Mouse (Mus musculus) cerebellum, adult 11-12 months (tissue): Measurements from ENCODE around the gene Rem2.

Source experiments
- DNase-seq: peaks from one replicate; pipeline ENCODE4 v3.0.0; 2022

The Rem2 gene

DNA sequence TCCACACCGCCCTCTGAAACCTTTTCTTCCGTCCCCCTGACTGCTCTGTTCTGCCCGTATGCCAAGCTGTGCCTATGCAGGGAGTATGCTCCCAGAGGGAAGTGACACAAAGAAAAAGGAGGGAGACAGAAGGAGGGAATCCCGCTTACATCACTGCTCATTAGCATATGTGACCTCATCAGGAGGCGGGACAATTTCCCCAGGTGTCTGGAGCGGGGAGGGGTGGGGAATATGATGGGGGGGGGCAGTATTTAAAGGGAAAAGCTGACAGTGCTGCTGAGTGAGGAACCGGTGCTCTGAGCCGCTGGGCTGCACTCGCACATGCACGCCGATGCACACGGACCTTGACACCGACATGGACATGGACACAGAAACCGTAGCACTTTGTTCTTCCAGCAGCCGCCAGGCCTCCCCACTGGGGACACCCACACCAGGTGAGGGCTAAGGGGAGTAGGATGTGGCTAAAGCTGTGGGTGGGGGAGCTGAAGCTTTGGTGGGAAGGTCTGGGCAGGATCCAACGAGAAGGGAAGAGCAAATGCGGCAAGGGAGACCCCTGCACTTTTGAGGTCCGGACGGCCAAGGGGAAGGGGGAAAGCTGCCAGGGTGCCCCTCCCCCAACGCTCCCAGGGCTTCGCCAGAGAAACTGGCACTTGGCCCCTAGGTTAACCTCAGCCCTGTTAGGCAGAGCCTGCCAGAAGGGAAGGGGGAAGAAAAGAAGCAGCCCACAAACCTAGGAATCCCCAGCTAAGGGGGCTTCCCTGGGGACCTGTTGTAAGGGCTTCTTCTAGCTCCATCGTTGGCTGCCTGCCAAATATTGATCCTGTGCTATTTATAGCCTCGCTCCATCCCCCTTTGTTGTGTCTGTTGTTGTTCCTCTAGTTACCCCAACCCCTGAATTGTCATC, at the start of gene Rem2:
Gene Rem2, plus strand, starts transcription at position 160 of the 904 bp plus-strand sequence.
- DNase-seq: peak; percentile 85

DNA sequence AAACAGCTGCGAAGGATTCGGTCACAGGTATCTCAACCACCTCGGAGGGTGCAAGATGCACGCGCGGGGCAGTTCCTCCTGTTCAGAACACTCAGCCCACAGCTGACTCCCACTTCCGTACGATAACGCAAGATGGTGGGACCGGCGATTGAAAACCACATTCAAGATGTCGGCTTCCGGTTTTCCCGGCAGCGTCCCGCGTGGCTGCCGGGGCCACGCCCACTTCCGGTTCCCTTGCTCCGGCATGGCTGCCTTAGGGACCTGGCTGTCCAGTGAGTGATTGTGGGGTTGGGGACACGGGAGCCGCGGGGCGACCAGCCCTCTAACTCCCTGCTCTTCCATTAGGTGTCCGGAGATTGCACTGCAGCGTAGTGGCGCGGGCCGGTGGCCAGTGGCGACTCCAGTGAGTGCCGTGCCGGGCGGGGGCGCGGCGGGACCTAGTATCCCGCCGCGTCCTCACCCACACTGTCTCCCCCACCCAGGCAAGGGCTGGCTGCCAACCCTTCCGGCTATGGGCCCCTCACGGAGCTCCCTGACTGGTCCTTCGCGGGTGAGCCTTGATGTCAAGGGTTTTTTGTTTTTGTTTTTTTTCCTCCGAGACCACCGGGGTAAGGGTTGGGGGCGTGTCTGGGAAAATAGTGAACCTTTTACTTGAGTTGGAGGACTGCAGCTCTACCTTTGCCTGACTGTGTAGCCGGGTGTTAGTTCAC, 49.1 kb upstream of the Rem2 start, which contains the start of gene Mrpl52:
Gene Mrpl52, plus strand, starts transcription at position 221 of the 710 bp plus-strand sequence.
- peak; percentile 88 for DNase-seq

DNA sequence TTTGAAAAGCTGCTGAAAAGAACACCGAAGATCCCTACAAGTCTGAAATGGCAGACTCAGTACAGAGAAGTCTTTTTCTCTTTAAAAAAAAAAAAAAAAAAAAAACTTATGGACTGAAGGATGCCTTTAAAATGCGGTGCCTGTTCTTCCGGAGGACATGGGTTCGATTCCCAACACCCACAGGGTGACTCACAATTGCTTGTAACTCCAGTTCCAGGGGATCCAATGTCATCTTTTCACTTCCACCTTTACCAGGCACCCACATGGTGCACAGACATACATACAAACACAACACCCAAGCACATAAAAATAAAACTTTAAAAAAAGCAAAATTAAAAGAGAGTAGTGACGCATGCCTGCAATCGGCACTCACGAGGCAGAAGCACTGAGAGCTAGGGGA, 48.2 kb upstream of the Rem2 start:
- no peak for DNase-seq

DNA sequence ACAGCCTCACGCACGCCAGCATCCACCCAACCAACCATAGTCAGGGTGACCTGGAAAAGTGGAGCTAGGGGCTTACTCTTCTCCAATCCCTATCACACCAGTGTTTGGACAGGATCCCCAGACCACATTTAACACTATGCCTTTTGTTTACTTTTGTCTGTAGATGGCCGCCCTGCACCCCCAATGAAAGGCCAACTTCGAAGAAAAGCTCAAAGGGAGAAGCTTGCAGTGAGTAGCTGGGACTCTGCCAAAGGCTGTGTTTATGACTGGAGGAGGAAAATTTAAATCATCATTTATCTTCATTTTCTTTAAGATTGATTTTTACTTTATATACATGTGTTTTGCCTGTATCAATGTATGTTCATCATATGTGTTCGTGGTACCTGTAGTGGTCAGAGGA, 47.5 kb upstream of the Rem2 start:
- DNase-seq: no peak

DNA sequence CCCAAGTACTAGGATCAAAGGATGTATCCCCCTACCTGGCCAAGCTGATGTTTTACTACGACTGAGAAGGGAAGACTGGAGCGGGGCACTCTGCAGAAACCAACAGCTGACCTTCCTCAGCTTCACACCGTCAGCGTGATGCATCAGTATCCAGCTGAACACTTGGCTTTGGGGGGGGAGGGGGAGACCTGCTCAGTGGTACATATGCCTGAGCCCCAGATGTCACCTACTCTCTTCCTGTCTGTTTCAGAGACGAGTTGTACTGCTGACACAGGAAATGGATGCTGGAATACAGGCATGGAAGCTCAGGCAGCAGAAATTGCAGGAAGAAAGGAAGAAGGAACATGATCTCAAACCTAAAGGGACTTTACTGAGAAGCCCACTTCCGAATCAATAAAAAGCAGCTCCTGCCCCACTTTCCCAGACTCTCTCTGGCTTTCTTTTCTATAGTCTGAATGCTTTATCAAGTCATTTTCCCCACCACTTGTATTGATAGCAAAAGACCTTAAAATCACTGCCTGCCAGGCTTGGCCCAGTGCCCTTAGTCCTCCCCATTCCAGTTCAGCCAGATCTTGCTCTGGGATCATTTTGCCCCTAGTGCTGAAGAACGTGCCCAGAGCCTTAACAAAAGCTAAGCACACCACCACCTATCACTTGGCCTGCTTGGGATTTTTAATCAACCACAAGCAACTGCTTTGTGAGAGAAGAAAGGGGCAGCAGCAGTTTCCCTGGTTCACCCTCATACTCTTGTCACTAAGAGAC, 46.4 kb upstream of the Rem2 start:
- DNase-seq: no peak

DNA sequence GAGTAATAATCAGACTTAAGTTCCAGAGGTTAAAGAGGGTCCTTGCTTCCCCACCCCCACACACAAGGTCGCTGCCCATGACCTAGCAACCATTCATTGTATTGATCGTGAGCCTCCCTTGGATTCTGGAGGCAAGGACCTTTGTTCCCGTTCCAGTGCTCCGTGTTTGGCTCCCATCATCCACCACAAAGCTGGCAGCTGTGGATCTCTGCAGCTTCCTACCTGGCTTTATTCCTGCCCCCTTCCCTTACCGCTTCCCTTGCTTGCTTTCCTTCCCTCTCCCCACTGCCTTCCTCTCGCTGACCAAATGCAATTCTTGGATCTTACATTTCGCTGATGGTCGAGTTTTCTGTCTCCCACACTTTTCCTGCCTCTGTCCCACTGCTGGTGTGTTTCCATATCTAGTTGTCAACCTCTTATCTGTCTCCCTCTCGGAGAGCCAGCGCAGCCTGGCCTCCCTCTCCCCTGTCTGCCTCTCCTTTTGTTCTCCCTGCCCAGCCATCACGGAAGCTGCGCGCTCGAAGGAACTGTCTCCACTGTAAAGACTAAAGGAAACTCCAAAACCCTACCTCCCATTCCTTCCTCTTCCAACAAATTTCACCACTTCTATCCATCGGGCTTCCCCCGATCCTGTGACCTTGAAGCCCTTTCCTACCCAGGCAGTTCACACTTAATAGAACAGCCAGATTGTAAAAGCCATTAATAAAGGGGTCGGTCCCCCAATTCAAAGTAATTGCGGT, 45.3 kb upstream of the Rem2 start:
- DNase-seq: no peak

DNA sequence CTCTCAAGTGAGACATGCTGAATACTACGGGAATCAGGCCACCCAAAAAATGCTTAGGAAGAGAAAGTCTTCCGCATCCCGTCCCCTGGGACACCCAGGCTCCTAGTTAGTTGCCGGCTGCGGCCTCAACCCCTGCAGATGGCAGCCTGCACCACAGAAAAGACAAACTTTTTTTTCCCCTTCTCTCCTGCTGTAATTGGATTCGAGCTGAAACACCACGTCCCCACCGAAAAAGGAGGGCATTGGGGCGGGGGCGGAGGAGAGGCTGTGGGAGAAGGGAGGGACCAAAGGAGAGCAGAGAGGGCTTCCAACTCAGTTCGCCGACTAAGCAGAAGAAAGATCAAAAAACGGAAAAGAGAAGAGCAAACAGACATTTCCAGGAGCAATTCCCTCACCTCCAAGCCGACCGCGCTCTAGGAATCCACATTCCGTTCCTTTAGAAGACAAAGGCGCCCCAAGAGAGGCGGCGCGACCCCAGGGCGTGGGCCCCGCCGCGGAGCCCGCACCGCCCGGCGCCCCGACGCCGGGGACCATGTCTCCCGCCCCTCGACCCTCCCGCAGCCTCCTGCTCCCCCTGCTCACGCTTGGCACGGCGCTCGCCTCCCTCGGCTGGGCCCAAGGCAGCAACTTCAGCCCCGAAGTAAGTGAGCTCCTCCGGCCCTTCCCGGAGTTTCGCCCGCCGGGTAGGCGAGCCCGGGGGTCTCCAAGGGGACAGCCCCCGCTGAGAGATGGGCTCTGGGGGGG, 44.4 kb upstream of the Rem2 start, which contains the start of gene Mmp14:
Gene Mmp14, plus strand, starts transcription at position 279 of the 744 bp plus-strand sequence.
- no peak for DNase-seq

DNA sequence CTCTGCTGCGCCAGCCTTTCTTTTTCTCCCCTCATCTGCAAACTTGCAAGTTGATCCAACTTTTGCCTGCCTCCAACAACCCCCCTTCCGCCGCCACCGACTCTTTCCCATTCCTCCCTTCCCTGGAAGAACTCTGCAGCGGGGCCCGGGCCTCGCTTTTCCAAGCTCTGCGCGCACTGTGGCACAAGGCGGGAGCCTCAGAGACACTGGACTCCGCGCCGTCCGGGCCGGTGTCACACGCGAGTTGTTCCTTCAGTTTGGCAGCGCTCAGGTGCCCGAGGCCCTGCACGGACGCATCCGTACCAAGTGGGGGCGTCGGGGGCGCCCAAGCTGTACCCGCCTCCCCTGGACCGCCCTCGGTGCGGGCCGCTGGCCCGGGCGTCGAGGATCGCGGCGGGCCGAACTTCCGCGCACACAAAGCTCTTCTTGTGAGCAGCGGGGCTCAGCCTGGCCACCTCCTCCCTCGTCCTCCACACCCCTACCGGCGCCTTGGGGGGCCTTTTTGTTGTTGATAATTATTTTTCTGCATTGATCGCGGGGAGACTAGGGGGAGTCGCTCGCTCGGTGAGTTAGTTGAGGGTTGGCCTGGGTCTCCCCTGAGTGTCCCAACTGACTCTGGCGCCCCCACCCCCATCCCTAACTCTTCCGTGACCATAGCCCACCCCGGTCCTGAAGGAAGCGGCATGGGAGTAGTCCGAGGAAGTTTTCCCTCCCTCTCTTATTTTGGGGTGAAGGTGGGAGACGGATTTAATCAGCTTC, 43.6 kb upstream of the Rem2 start:
- DNase-seq: no peak

DNA sequence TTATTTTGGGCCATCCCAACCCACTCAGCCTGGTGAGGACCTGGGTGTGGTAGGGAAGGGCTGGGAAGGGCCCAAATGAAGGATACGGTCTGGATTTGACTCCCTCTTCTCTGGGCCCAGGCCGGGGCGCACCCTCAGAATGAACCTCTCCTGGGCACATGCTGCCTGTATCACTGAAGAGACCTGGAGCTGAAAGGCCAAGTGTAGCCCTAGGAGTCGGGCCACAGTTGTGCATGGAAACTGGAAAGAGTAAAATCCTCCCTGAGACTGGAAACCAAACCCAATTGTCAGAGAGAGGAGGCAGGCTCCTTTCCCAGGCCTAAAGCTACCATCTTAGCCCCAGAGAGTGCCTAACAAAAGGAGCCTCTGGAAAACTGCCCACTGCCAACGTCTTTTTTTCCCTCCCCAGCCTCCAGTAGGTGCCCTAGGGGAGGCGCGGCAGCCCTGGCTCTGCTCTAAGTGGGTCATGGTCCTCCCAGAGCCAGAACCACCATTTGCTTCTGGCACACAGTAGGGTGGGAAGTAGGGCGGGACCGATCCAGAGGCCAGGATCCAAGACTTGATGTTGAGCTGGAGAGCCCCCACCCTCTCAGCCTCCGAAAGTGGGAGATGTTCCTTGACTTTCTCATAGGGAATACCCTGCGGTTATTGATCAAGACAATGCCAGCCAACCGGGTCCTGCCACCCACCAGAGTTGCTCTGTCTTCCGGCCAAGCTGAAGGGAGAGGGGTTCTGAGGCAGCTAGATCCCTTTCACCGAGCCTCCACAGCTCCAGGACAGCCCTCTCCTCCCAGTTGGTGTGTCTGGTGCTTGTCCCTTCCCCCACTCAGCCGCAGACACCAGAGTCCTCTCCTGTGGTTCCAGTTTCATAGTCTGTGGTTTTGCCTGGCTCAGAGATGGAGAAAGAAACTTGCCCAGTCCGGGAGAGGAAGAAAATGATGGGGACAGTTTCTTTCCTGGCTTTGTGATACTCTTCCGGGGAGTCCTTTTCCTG, 42.8 kb upstream of the Rem2 start:
- DNase-seq: no peak

DNA sequence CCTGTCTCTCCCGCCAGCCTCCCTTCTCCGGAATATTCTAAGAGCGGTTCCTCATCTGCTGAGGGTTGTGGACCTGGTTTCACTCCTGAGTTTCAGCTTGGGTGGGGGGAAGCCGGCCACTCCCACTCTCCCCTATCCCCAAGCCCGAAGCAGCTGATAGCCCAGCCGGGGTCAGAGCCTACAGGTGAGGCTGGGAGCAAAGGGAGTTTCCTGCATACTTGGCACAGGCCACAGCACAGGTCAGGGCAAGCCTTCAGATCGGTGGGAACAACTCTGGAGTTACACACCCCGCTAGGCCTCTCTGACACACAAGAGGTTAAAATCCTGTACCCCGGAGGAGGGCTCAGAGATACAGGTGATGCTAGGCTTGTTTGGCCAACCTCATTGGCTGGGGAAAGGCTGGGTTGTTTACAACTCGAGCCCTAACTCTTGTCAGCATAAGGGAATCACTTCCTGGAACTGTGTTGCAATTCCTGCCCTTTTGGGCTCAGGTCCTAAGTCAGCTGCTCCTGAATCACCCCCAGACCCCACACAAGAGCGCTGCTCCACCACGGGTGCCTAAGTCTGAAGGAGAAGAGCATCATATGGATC, 41.9 kb upstream of the Rem2 start:
- no peak for DNase-seq

DNA sequence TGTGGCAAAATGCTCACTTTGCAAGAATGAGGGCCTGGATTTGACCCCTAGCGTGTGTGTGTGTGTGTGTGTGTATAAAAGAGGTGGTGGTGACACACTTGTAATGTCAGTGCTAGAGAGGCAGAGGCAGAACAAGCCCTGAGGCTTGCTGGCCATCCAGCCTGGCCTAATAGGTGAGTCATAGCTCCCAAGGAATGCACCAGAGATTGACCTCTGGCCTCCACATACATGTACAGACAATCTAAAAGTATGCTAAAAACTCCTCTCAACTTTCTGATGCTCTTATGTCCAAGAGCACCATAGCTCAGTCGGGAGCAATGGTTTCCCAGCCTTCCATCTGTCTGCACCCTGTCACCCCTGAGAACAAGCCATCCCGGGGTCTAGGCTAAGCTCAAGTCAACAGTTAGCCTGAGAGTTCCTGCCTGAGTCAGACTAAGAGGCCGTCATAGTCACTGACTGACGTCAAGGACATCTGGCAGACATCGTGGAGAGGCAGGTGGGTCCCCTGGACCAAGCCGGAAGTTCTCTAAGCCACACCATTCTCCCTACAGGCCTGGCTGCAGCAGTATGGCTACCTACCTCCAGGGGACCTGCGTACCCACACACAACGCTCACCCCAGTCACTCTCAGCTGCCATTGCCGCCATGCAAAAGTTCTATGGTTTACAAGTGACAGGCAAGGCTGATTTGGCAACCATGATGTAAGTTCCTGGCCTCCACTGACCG, 40.5 kb upstream of the Rem2 start:
- DNase-seq: no peak

DNA sequence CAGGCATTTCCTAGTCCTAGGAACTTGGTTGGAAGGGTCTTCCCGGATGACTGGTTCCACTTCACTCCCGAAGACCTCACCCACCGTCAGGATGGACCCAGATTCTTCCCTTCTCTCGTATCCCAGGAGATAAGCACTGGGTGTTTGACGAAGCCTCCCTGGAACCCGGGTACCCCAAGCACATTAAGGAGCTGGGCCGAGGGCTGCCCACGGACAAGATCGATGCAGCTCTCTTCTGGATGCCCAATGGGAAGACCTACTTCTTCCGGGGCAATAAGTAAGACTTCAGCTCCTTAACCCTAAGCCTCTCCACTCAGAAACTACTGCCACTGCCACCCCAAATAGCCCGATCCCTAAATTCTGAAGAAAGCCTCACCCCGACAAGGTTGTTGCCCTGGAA, 36.7 kb upstream of the Rem2 start:
- no peak for DNase-seq

DNA sequence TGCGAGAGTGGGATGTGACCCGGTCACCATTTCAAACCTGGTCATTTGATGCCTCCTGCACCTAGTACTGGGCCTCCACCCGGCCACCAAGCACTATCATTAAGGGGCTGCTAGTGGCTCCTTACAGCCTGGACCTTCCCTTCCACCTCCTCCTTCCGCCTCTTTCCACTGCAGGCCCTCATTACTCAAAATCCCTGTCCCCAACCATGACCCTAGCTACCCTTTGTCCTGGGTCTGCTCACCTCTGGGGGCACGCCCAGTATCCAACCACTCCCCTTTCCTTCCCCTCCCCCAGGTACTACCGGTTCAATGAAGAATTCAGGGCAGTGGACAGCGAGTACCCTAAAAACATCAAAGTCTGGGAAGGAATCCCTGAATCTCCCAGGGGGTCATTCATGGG, 36.3 kb upstream of the Rem2 start:
- DNase-seq: no peak

DNA sequence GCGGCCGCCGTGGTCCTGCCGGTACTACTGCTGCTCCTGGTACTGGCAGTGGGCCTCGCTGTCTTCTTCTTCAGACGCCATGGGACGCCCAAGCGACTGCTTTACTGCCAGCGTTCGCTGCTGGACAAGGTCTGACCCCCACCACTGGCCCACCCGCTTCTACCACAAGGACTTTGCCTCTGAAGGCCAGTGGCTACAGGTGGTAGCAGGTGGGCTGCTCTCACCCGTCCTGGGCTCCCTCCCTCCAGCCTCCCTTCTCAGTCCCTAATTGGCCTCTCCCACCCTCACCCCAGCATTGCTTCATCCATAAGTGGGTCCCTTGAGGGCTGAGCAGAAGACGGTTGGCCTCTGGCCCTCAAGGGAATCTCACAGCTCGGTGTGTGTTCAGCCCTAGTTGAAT, 35.4 kb upstream of the Rem2 start:
- no peak for DNase-seq

DNA sequence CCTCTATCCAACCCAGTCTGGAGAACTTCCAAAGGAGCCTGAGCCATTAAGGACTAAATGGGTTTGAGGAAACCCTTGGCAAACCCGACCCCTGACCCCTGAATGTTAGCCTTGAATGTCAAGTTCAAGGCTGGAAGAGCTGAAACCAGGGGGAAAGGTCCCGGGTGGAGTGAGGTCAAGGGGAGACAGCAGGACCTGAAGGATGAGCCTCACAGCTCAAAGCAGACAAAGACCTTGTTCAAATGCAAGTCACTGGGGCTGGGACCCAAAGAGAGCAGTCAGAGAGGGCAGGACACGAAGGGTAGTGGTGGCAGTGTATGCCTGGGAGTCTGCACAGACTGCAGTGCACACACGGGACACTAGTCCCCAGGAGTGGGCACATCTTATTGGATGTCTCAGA, 34.5 kb upstream of the Rem2 start:
- DNase-seq: no peak

DNA sequence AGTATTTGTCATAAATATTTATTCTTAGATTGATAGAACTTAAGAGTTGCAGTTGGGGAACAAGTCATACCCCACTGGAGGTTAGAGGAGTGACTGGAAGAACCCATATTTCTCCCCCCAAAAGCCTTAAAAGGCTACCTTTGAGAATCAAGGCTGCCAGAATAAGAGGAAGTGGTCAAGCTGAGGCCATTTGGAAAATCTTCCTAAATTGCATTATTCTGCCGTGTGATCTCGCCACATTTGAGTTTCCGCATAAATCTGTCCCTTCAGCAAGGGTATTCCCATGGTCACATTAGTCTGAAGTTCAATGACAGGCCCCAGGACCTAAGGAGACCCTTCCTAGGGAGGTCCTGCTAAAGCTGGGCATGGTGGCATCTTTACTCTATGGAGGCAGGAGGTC, 33.4 kb upstream of the Rem2 start:
- no peak for DNase-seq

DNA sequence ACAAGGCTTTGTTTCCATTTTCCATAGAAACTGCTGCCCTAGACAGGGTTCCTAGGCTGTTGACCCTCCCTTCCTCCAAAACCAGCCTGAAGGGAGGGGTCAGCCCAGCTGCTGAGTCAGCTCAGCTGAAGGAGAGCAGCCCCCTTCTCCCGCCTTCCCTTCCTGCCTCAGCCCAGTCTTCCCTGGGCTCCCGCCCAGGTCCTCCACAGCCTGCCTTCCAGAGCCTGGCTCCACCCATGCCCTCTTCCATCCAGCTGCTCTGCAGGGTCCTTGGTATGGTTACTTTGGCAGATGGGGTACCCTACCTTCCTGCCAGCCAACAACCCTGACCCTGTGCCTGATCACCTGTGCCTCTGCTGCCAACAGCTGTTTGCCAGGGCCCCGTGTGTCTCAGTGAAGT, 32.7 kb upstream of the Rem2 start:
- DNase-seq: no peak
